Mouse (Mus musculus) MEL (cell line): ENCODE data around the gene Sept9. TPM values are rescaled to one million over a fixed set of nuclear protein-coding genes. Genes with fewer than 3 reads are reported as not detected.

Experiments used
- DNase-seq: peaks from one replicate; pipeline ENCODE4 v3.0.0; 2011; ENCODE audit warnings: low read depth, low spot score
- H3K27ac ChIP-seq: 2 replicates; pipeline ENCODE4 v1.5.1; 2012; ENCODE audit warnings: low read depth, mild to moderate bottlenecking, control low read depth, low read length, moderate library complexity; ENCODE audit not compliant: control insufficient read depth
- H3K27me3 ChIP-seq, 2 experiments: fragments of 150-350 bp in 1 of 2; sonication (generic) in 1 of 2; 2 replicates each; pipeline ENCODE4 v1.6.1; 2012; ENCODE audit warnings: low read length in 2 of 2, mild to moderate bottlenecking in 2 of 2, improper control_type of control experiment in 1 of 2, moderate library complexity in 1 of 2; ENCODE audit not compliant: insufficient read depth in 2 of 2, control insufficient read depth in 1 of 2
- H3K36me3 ChIP-seq, 2 experiments: 2 replicates each; pipeline ENCODE4 v1.6.1; 2012 to 2014; ENCODE audit warnings: low read length in 2 of 2, improper control_type of control experiment in 1 of 2, inconsistent platforms in 1 of 2, mild to moderate bottlenecking in 1 of 2; ENCODE audit not compliant: insufficient read depth in 2 of 2, control insufficient read depth in 1 of 2
- H3K4me1 ChIP-seq, 2 experiments: fragments of 150-350 bp in 1 of 2; sonication (generic) in 1 of 2; 2 replicates each; pipeline ENCODE4 v1.6.1; 2012; ENCODE audit warnings: low read length in 2 of 2, improper control_type of control experiment in 1 of 2, mild to moderate bottlenecking in 1 of 2; ENCODE audit not compliant: insufficient read depth in 2 of 2, control insufficient read depth in 1 of 2
- H3K4me3 ChIP-seq, 2 experiments: fragments of 150-350 bp in 1 of 2; sonication (generic) in 1 of 2; 2 replicates each; pipeline ENCODE4 v1.5.1; 2012; ENCODE audit warnings: low read depth in 2 of 2, low read length in 2 of 2, mild to moderate bottlenecking in 2 of 2, moderate library complexity in 2 of 2, control low read depth in 1 of 2, improper control_type of control experiment in 1 of 2; ENCODE audit not compliant: control insufficient read depth in 1 of 2, insufficient read depth in 1 of 2
- H3K79me2 ChIP-seq: 2 replicates; pipeline ENCODE4 v1.6.1; 2012; ENCODE audit warnings: mild to moderate bottlenecking, low read length, moderate library complexity; ENCODE audit not compliant: control insufficient read depth, poor library complexity, insufficient read depth
- H3K9ac ChIP-seq: 2 replicates; pipeline ENCODE4 v1.6.1; 2012; ENCODE audit warnings: low read depth, mild to moderate bottlenecking, control low read depth, low read length, moderate library complexity; ENCODE audit not compliant: control insufficient read depth, poor library complexity, severe bottlenecking
- H3K9me3 ChIP-seq: fragments of 150-350 bp; sonication (generic); replicated peaks from 2 replicates; pipeline ENCODE4 v1.6.1; 2012; ENCODE audit warnings: mild to moderate bottlenecking, low read length, improper control_type of control experiment, moderate library complexity; ENCODE audit not compliant: insufficient read depth
- E2F4 ChIP-seq: IDR thresholded peaks from 2 replicates; pipeline ENCODE4 v1.6.1; 2011; ENCODE audit warnings: low read depth, low read length, improper control_type of control experiment, borderline replicate concordance
- ELF1 ChIP-seq: IDR thresholded peaks from 2 replicates; pipeline ENCODE4 v1.6.1; 2014; ENCODE audit warnings: low read depth, mild to moderate bottlenecking, inconsistent platforms, low read length, improper control_type of control experiment, moderate library complexity
- EP300 ChIP-seq, 2 experiments: IDR thresholded peaks; 2 replicates each; pipeline ENCODE4 v1.6.1; 2011; ENCODE audit warnings: improper control_type of control experiment in 2 of 2, low read length in 2 of 2, low read depth in 1 of 2, mild to moderate bottlenecking in 1 of 2
- ETS1 ChIP-seq: IDR thresholded peaks from 2 replicates; pipeline ENCODE4 v1.6.1; 2012; ENCODE audit warnings: low read depth, mild to moderate bottlenecking, inconsistent platforms, low read length, improper control_type of control experiment, moderate library complexity
- GATA1 ChIP-seq: IDR thresholded peaks from 2 replicates; pipeline ENCODE4 v1.6.1; 2011; ENCODE audit warnings: low read depth, low read length, improper control_type of control experiment
- HCFC1 ChIP-seq: IDR thresholded peaks from 2 replicates; pipeline ENCODE4 v1.6.1; 2012; ENCODE audit warnings: low read depth, mild to moderate bottlenecking, inconsistent platforms, low read length, improper control_type of control experiment, moderate library complexity
- JUND ChIP-seq: IDR thresholded peaks from 2 replicates; pipeline ENCODE4 v1.6.1; 2011; ENCODE audit warnings: low read depth, mild to moderate bottlenecking, improper control_type of control experiment, low read length
- MAFK ChIP-seq: IDR thresholded peaks from 2 replicates; pipeline ENCODE4 v1.6.1; 2011; ENCODE audit warnings: low read depth, mild to moderate bottlenecking, low read length, improper control_type of control experiment, borderline replicate concordance
- MAX ChIP-seq: IDR thresholded peaks from 2 replicates; pipeline ENCODE4 v1.6.1; 2011; ENCODE audit warnings: low read length, improper control_type of control experiment
- MAZ ChIP-seq: IDR thresholded peaks from 2 replicates; pipeline ENCODE4 v1.6.1; 2012; ENCODE audit warnings: low read depth, mild to moderate bottlenecking, inconsistent platforms, low read length, improper control_type of control experiment
- MXI1 ChIP-seq: IDR thresholded peaks from 2 replicates; pipeline ENCODE4 v1.6.1; 2011; ENCODE audit warnings: mild to moderate bottlenecking, low read depth, low read length, improper control_type of control experiment
- RAD21 ChIP-seq: IDR thresholded peaks from 2 replicates; pipeline ENCODE4 v1.6.1; 2011; ENCODE audit warnings: mild to moderate bottlenecking, low read depth, low read length, improper control_type of control experiment
- TBP ChIP-seq: IDR thresholded peaks from 2 replicates; pipeline ENCODE4 v1.8.0; 2011; ENCODE audit warnings: low read depth, low read length, improper control_type of control experiment
- TCF12 ChIP-seq: IDR thresholded peaks from 2 replicates; pipeline ENCODE4 v1.6.1; 2014; ENCODE audit warnings: low read depth, mild to moderate bottlenecking, inconsistent platforms, low read length, improper control_type of control experiment, moderate library complexity
- USF2 ChIP-seq, 2 experiments: IDR thresholded peaks; 2 replicates each; pipeline ENCODE4 v1.6.1; 2011 to 2012; ENCODE audit warnings: improper control_type of control experiment in 2 of 2, low read length in 2 of 2, borderline replicate concordance in 1 of 2, inconsistent platforms in 1 of 2, low read depth in 1 of 2, mild to moderate bottlenecking in 1 of 2; ENCODE audit not compliant: insufficient read depth in 1 of 2
- ZKSCAN1 ChIP-seq: IDR thresholded peaks from 2 replicates; pipeline ENCODE4 v1.6.1; 2012; ENCODE audit warnings: low read depth, mild to moderate bottlenecking, inconsistent platforms, low read length, improper control_type of control experiment, moderate library complexity
- ZMIZ1 ChIP-seq: IDR thresholded peaks from 2 replicates; pipeline ENCODE4 v1.6.1; 2012; ENCODE audit warnings: low read depth, mild to moderate bottlenecking, inconsistent platforms, low read length, improper control_type of control experiment, moderate library complexity
- ZNF384 ChIP-seq: IDR thresholded peaks from 2 replicates; pipeline ENCODE4 v1.6.1; 2012; ENCODE audit warnings: low read depth, mild to moderate bottlenecking, inconsistent platforms, low read length, improper control_type of control experiment
- polyA plus RNA-seq, 2 experiments: library from polyadenylated mRNA; stranded (reverse) in 1 of 2; unstranded in 1 of 2; fragments of >175 nt in 1 of 2; fragments of >200 nt in 1 of 2; gene quantifications; 2 replicates each; pipeline versions ENCODE4 v1.2.1 to v1.2.4; 2012; ENCODE audit warnings: low replicate concordance in 2 of 2, low read depth in 1 of 2; ENCODE audit not compliant: insufficient read length in 2 of 2, insufficient read depth in 1 of 2, missing spikeins in 1 of 2
- total RNA-seq: library from RNA; depleted of rRNA; stranded (reverse); fragments of 300-350 nt; gene quantifications from 2 replicates; pipeline ENCODE4 v1.2.3, GENCODE M21; 2012

Gene Sept9
- total and polyA plus RNA-seq, 3 experiments = 49.7 to 196 (median 163) TPM

DNA sequence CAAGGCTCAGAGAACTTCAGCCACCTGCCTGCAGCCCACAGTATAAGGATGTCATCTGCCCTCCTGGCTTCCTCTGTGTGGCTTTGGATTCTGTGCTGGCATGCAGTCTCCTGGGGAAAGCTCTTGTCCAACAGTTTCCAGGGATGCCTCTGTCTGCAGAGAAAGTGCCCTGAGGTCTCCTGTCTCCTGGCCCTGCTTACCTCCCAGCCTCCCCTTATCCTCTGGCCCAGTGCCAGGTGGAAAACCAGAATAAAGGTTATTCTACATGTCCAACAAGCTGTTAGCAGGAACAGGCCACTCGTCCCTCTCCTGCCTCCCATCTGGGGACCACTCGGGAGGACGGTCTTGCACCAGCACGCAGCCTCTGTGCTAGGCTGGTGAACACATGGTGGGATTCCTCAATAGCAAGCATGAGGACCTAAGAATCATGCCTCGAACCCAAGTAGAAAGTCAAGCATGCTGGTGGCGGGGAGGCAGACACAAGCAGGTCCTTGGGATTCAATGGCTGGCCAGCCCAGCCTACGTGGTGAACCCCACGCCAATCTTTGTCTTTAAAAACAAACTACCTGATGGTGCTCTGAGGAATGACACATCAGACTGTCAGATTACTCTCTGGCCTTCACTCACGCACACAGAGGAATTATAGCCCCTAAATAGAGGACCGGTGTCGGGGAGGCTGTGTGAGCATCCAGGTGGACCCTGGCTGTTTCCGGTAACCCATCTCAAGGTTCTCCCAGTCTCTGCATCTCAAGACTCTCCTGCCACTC is 111.1 kb downstream of the Sept9 start:
- H3K27ac ChIP-seq = no peak overlapping the region
- TF ChIP-seq MAFK = no peak
- no peak for TF ChIP-seq TBP
- no peak for TF ChIP-seq MXI1
- TF ChIP-seq GATA1 = no peak
- TF ChIP-seq, all 39 proteins: peak for 0
- peaks cover 0 to 11% of the 10 kb centered on the region in 2 experiments; a peak in 1 of 4 replicates for H3K36me3 ChIP-seq
- H3K9ac ChIP-seq = no peak overlapping the region
- H3K27me3 ChIP-seq = no peaks in the 10 kb centered on the region
- peaks cover 17% of the 10 kb centered on the region for H3K79me2 ChIP-seq
- H3K9me3 ChIP-seq = no peaks in the 10 kb centered on the region
- no peak for DNase-seq
- H3K4me1 ChIP-seq = peaks cover 0 to 23% of the 10 kb centered on the region in 2 experiments; a peak in 3 of 4 replicates
- no peak overlapping the region for H3K4me3 ChIP-seq

GRCm38 (mm10) chr11:117311127-117311800 is 111.8 kb downstream of the Sept9 start:
- H3K4me1 ChIP-seq = peaks cover 0 to 23% of the 10 kb centered on the region in 2 experiments; a peak in 3 of 4 replicates
- H3K27me3 ChIP-seq = no peaks in the 10 kb centered on the region
- no peak for DNase-seq
- TF ChIP-seq USF2 (IDR thresholded peaks at IDR 0.05; ENCODE audit: borderline replicate concordance in 1 of 2, insufficient read depth in 1 of 2, low read depth in 1 of 2, low read length in 2 of 2) (no peak), ELF1 (no peak), TCF12 (no peak), JUND (no peak), ZMIZ1 (no peak), EP300 (IDR thresholded peaks at IDR 0.05; ENCODE audit: low read depth in 1 of 2, low read length in 2 of 2) (no peak), HCFC1 (no peak), MAZ (no peak), E2F4 (no peak), MAX (no peak), GATA1 (no peak), ZNF384 (no peak), ZKSCAN1 (no peak), ETS1 (no peak), RAD21 (no peak)
- no peak overlapping the region for H3K9ac ChIP-seq
- peaks cover 0 to 11% of the 10 kb centered on the region in 2 experiments; a peak in 1 of 4 replicates for H3K36me3 ChIP-seq
- H3K27ac ChIP-seq = no peak overlapping the region
- H3K79me2 ChIP-seq = peaks cover 17% of the 10 kb centered on the region
- no peaks in the 10 kb centered on the region for H3K9me3 ChIP-seq
- H3K4me3 ChIP-seq = no peak overlapping the region
